Mouse (Mus musculus): ENCODE data around the gene Syf2. TPM values are rescaled to one million over a fixed set of nuclear protein-coding genes. Genes with fewer than 3 reads are reported as not detected.

The Syf2 gene
- polyA plus RNA-seq, 1 experiment from 2014 or later, result 65.9 TPM

- H3K27me3 ChIP-seq (replicated peaks; ENCODE audit: low read depth, poor library complexity, severe bottlenecking), result no peaks in the 10 kb centered on the region
- H3K36me3 ChIP-seq (replicated peaks), result peaks cover 21% of the 10 kb centered on the region
- peak overlapping the region; percentile 95 for H3K4me3 ChIP-seq
- H3K4me1 ChIP-seq, result peaks cover 18% of the 10 kb centered on the region
- peak overlapping the region; percentile 94 for H3K27ac ChIP-seq (replicated peaks)
- H3K9me3 ChIP-seq, result peaks cover 6% of the 10 kb centered on the region; the same call in 1 of the 2 replicates
- DNase-seq (ENCODE audit: low spot score), result no peak
- 62% methylated on average over 14 of the region's 14 CpGs for WGBS
Observed at GRCm38 (mm10) chr4:134915223-134916050, 15.3 kb upstream of the Syf2 start.

- Histone ChIP-seq H3K27ac (replicated peaks) (no peak overlapping the region), H3K27me3 (replicated peaks; ENCODE audit: low read depth, poor library complexity, severe bottlenecking) (no peaks in the 10 kb centered on the region), H3K4me1 (peaks cover 19% of the 10 kb centered on the region), H3K9me3 (no peaks in the 10 kb centered on the region), H3K36me3 (replicated peaks) (peaks cover 5% of the 10 kb centered on the region), H3K4me3 (no peak overlapping the region)
- no peak for DNase-seq (ENCODE audit: low spot score)
- 73% methylated on average over 3 of the region's 3 CpGs for WGBS
Observed at GRCm38 (mm10) chr4:134917194-134917593, 13.5 kb upstream of the Syf2 start.

- H3K36me3 ChIP-seq (replicated peaks), result no peaks in the 10 kb centered on the region; the same call in 1 of the 2 replicates
Observed at GRCm38 (mm10) chr4:134918381-134918780, 12.3 kb upstream of the Syf2 start.

GRCm38 (mm10) chr4:134919733-134920540 is 10.8 kb upstream of the Syf2 start:
- Histone ChIP-seq H3K27me3 (replicated peaks; ENCODE audit: low read depth, poor library complexity, severe bottlenecking) (no peaks in the 10 kb centered on the region), H3K4me3 (no peak overlapping the region), H3K27ac (replicated peaks) (no peak overlapping the region), H3K36me3 (replicated peaks) (peaks cover 9% of the 10 kb centered on the region), H3K4me1 (peaks cover 22% of the 10 kb centered on the region), H3K9me3 (no peaks in the 10 kb centered on the region)
- 41% methylated on average over 12 of the region's 12 CpGs for WGBS
- DNase-seq (ENCODE audit: low spot score), result no peak

More at GRCm38 (mm10) chr4:134918381-134918780, 12.3 kb upstream of the Syf2 start:
- no peak for DNase-seq (ENCODE audit: low spot score)
- no peaks in the 10 kb centered on the region for H3K27me3 ChIP-seq (replicated peaks; ENCODE audit: low read depth, poor library complexity, severe bottlenecking)
- 67% methylated on average over 7 of the region's 7 CpGs for WGBS
- no peak overlapping the region for H3K27ac ChIP-seq (replicated peaks)
- no peaks in the 10 kb centered on the region for H3K9me3 ChIP-seq
- no peak overlapping the region for H3K4me3 ChIP-seq
- H3K4me1 ChIP-seq, result peaks cover 24% of the 10 kb centered on the region

- Histone ChIP-seq H3K4me1 (peaks cover 24% of the 10 kb centered on the region), H3K4me3 (no peak overlapping the region), H3K27ac (replicated peaks) (no peak overlapping the region), H3K27me3 (replicated peaks; ENCODE audit: low read depth, poor library complexity, severe bottlenecking) (no peaks in the 10 kb centered on the region), H3K36me3 (replicated peaks) (peaks cover 16% of the 10 kb centered on the region), H3K9me3 (no peaks in the 10 kb centered on the region)
- DNase-seq (ENCODE audit: low spot score), result no peak
- 95% methylated on average over 6 of the region's 6 CpGs for WGBS
Observed at GRCm38 (mm10) chr4:134920631-134921030, 10.1 kb upstream of the Syf2 start.

GRCm38 (mm10) chr4:134921703-134922102 is 9.0 kb upstream of the Syf2 start:
- 89% methylated on average over 4 of the region's 4 CpGs for WGBS
- H3K27ac ChIP-seq (replicated peaks), result no peak overlapping the region
- no peaks in the 10 kb centered on the region for H3K27me3 ChIP-seq (replicated peaks; ENCODE audit: low read depth, poor library complexity, severe bottlenecking)
- no peak for DNase-seq (ENCODE audit: low spot score)
- H3K9me3 ChIP-seq, result no peaks in the 10 kb centered on the region
- H3K4me1 ChIP-seq, result peaks cover 31% of the 10 kb centered on the region
- no peak overlapping the region for H3K4me3 ChIP-seq
- H3K36me3 ChIP-seq (replicated peaks), result peaks cover 27% of the 10 kb centered on the region

- Histone ChIP-seq H3K4me3 (peak overlapping the region; percentile 84), H3K36me3 (replicated peaks) (peaks cover 33% of the 10 kb centered on the region), H3K9me3 (no peaks in the 10 kb centered on the region), H3K4me1 (peaks cover 31% of the 10 kb centered on the region), H3K27ac (replicated peaks) (peak overlapping the region; percentile 98), H3K27me3 (replicated peaks; ENCODE audit: low read depth, poor library complexity, severe bottlenecking) (no peaks in the 10 kb centered on the region)
- 58% methylated on average over 10 of the region's 10 CpGs for WGBS
- no peak for DNase-seq (ENCODE audit: low spot score)
Observed at GRCm38 (mm10) chr4:134922111-134922924, 8.4 kb upstream of the Syf2 start.

- under 1% methylated on average over 13 of the region's 13 CpGs for WGBS
- Histone ChIP-seq H3K36me3 (replicated peaks) (peaks cover 39% of the 10 kb centered on the region), H3K27me3 (replicated peaks; ENCODE audit: low read depth, poor library complexity, severe bottlenecking) (no peaks in the 10 kb centered on the region), H3K4me3 (peak overlapping the region; percentile 84), H3K4me1 (peaks cover 31% of the 10 kb centered on the region), H3K9me3 (no peaks in the 10 kb centered on the region), H3K27ac (replicated peaks) (peak overlapping the region; percentile 98)
- DNase-seq (ENCODE audit: low spot score), result peak; percentile 82
Observed at GRCm38 (mm10) chr4:134922925-134923244, 7.8 kb upstream of the Syf2 start.

- WGBS, result under 1% methylated on average over 64 of the region's 64 CpGs
- H3K27me3 ChIP-seq (replicated peaks; ENCODE audit: low read depth, poor library complexity, severe bottlenecking), result no peaks in the 10 kb centered on the region
Observed at GRCm38 (mm10) chr4:134923258-134924018, 7.3 kb upstream of the Syf2 start, which contains the start of gene Rsrp1. Rsrp1 (plus strand) TSS chr4:134923592.

GRCm38 (mm10) chr4:134924019-134924741 is 6.5 kb upstream of the Syf2 start:
- DNase-seq (ENCODE audit: low spot score), result peak; percentile 64
- under 1% methylated on average over 75 of the region's 75 CpGs for WGBS

More at GRCm38 (mm10) chr4:134923258-134924018, 7.3 kb upstream of the Syf2 start, which contains the start of gene Rsrp1:
- peak within 1 kb of the TSS; percentile 98 for H3K27ac ChIP-seq (replicated peaks)
- H3K36me3 ChIP-seq (replicated peaks), result peaks cover 44% of the 10 kb centered on the region
- no peaks in the 10 kb centered on the region for H3K9me3 ChIP-seq
- DNase-seq (ENCODE audit: low spot score), result peak; percentile 97
- H3K4me3 ChIP-seq, result peak within 1 kb of the TSS; percentile 84
- H3K4me1 ChIP-seq, result peaks cover 28% of the 10 kb centered on the region

GRCm38 (mm10) chr4:134925206-134925605 is 5.5 kb upstream of the Syf2 start:
- H3K27me3 ChIP-seq (replicated peaks; ENCODE audit: low read depth, poor library complexity, severe bottlenecking), result no peaks in the 10 kb centered on the region
- no peak for DNase-seq (ENCODE audit: low spot score)
- H3K27ac ChIP-seq (replicated peaks), result no peak overlapping the region
- WGBS, result 87% methylated on average over 8 of the region's 8 CpGs
- peak overlapping the region; percentile 84 for H3K4me3 ChIP-seq
- H3K4me1 ChIP-seq, result peaks cover 30% of the 10 kb centered on the region
- no peaks in the 10 kb centered on the region for H3K9me3 ChIP-seq
- H3K36me3 ChIP-seq (replicated peaks), result peaks cover 48% of the 10 kb centered on the region

More at GRCm38 (mm10) chr4:134924019-134924741, 6.5 kb upstream of the Syf2 start:
- no peaks in the 10 kb centered on the region for H3K9me3 ChIP-seq
- H3K4me1 ChIP-seq, result peaks cover 28% of the 10 kb centered on the region
- H3K4me3 ChIP-seq, result peak overlapping the region; percentile 84
- peak overlapping the region; percentile 98 for H3K27ac ChIP-seq (replicated peaks)
- no peaks in the 10 kb centered on the region for H3K27me3 ChIP-seq (replicated peaks; ENCODE audit: low read depth, poor library complexity, severe bottlenecking)
- peaks cover 48% of the 10 kb centered on the region for H3K36me3 ChIP-seq (replicated peaks)

Measured in embryonic facial prominence, embryonic 10.5 days (tissue).